Mouse (Mus musculus) lung, adult 2 months (tissue): Measurements from ENCODE around the gene Palld. TPM values are rescaled to one million over a fixed set of nuclear protein-coding genes. Genes with fewer than 3 reads are reported as not detected.

Experiments used
- DNase-seq: peaks from one replicate; pipeline ENCODE4 v3.0.0; 2022
- H3K4me1 ChIP-seq: fragments of 200-500 bp; 2 replicates; pipeline ENCODE4 v1.6.1; 2011; ENCODE audit warnings: low read length; ENCODE audit not compliant: control insufficient read depth, insufficient read depth
- H3K4me3 ChIP-seq: fragments of 200-500 bp; replicated peaks from 2 replicates; pipeline ENCODE3; 2011; ENCODE audit warnings: low read depth, mild to moderate bottlenecking, control low read depth, low read length; ENCODE audit errors: extremely low read depth
- CTCF ChIP-seq: fragments of 200-500 bp; IDR thresholded peaks from 2 replicates; pipeline ENCODE4 v1.5.1; 2011; ENCODE audit warnings: mild to moderate bottlenecking, low read length, control low read depth; ENCODE audit not compliant: insufficient read depth
- POLR2A ChIP-seq: fragments of 200-500 bp; IDR thresholded peaks from 2 replicates; pipeline ENCODE4 v1.6.1; 2011; ENCODE audit warnings: low read depth, mild to moderate bottlenecking, control low read depth, low read length, borderline replicate concordance; ENCODE audit errors: extremely low read depth
- WGBS: fragments of 180-500 bp; shearing (Covaris S2); methylation state at CpG from one replicate; pipeline ENCODE4 v1.1.7; 2018; 5-methylcytosine and 5-hydroxymethylcytosine counted together
- polyA plus RNA-seq: library from polyadenylated mRNA; depleted of rRNA; stranded (reverse); fragments of >200 nt; gene quantifications from 2 replicates; pipeline ENCODE4 v1.2.3, GENCODE M21; 2012

The Palld gene
- polyA plus RNA-seq, 1 experiment = 37.1 TPM

DNA sequence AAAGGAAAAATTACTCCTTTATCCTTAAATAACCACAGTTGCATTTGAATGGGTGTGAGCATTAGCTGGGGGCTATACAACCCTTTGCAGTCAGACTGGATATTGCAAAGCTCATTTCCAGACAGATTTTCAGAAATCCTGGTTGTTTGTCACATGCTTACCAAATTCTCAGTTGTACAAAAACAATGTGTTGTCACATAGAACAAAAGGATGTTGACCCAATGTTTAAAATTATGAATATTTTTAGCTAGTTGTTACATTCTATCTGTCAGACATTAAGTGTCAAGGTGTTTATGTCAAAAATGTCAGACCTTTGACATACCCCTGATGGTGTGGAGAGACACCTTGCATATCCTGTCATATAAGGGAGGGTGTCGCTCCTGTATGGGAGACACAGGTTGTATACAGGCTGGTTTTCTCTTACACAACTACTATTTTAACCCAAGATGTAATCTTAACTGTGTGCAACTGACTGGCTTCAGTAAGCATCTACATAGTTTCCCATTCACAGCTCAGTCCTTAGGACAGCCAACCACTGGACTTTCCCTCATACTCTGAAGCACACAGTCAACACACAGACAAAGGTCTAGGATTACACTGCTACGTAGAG lies 205.5 kb downstream of the Palld start:
- WGBS = 91% methylated on average over 2 of the region's 2 CpGs
- no peak for DNase-seq
- no peak for TF ChIP-seq CTCF
- no peak for TF ChIP-seq POLR2A
- Histone ChIP-seq H3K4me3 (no peak overlapping the region), H3K4me1 (no peaks in the 10 kb centered on the region)

DNA sequence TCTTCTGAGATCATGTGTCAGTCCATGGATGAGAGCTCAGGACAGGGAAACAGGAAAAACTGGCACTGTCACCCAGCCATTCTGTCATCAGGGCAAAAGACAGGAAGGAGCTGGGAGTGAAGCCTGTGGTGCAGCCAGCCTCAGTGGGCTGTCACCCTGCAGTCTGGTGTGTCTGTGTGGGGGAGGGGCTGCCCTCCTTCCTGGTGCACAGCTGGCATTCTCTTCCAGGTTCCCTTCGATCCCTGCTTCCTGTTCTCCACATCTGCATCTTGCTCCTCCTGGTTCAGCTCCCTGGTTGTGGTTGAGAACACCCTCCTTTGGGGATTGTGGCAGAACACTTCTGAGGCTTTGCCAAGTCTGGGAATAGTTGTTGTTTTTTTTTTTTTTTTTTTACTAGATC lies 207.1 kb downstream of the Palld start:
- TF ChIP-seq POLR2A (no peak), CTCF (no peak)
- WGBS = 27% methylated on average over 1 of the region's 1 CpGs

DNA sequence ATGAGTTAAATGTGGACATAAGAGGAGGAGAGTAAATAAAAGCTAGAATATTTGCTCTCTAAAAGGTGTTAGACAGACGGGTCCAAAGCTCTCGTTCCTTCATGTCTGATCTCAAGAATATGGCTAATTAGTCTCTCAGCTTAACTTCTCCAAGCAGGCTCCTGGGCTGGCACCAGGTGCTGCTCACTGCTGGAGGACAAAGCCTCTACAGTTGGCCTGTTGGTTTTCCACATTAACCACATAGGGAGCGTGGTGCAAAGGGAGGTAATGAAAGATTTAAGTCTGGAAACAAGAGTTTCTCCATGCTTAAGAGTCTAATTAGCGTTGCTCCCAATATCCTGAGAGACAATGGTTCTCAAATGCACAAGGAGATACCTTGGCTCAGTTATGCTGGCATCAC lies 209.6 kb downstream of the Palld start:
- TF ChIP-seq POLR2A (no peak), CTCF (no peak)
- 73% methylated on average over 4 of the region's 4 CpGs for WGBS

More for the DNA sequence above, 207.1 kb downstream of the Palld start:
- no peak overlapping the region for H3K4me3 ChIP-seq
- no peak for DNase-seq
- H3K4me1 ChIP-seq = no peaks in the 10 kb centered on the region

DNA sequence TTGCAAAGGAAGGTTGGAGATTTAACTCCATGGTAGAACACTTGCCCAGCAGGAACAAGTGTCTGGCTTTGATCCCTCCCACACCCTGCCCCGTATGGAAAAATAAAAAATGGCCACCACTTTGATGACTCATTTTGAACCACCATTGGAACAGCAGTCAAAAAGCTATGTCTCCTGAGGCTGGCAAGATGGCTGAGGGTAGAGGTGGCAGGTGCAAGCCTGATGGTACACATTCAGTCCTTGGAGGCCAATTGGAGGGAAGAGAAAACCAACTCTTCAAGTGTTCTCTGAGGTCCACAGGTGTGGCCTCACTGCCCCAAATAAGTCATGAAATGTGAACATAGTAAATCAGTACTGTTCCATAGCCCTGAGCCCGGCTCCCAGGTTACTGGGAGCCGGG lies 210.4 kb downstream of the Palld start:
- TF ChIP-seq CTCF (no peak), POLR2A (no peak)
- 87% methylated on average over 3 of the region's 3 CpGs for WGBS
- DNase-seq = no peak
- Histone ChIP-seq H3K4me1 (no peaks in the 10 kb centered on the region), H3K4me3 (no peak overlapping the region)

More for the DNA sequence above, 209.6 kb downstream of the Palld start:
- Histone ChIP-seq H3K4me1 (no peaks in the 10 kb centered on the region), H3K4me3 (no peak overlapping the region)
- DNase-seq = no peak

DNA sequence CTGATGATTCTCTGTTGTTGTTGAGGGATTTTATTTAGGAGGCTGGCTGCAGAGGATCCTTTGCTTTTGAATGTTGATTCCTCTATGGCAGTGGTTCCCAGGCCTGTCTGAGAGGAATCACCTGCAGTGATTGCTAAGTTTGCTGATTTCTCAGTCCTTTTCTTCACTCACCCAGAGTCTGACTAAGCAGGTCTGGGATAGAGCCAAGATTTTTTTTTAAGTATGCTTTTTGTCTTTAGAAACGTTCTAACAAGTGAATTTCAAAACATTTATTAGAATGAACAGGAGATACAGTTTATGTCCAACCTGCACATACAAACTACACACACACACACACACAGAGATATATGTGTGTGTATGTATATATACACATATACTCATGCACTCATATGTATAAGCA lies 211.1 kb downstream of the Palld start:
- Histone ChIP-seq H3K4me3 (no peak overlapping the region), H3K4me1 (no peaks in the 10 kb centered on the region)
- WGBS = 21% methylated on average over 1 of the region's 1 CpGs
- no peak for TF ChIP-seq CTCF
- TF ChIP-seq POLR2A = no peak
- DNase-seq = no peak

DNA sequence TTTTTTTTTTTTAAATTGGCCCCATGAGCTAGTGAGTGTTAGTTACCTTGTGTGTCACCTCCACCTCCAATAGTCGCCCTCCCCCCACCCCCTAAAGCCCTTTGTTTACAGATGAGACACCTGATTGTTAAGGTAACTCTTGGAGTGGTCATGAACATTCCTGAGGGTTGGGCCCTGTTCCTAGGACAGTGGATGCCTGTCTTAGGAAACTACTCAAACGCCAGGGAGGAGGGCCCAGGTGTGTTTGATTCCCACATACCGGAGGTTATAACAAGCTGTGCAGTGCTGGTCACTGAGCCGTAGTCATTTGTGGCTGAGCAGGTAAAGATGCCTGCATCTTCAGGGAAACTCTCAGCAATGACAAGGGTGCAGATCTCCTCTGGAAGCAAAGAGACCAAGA lies 215.4 kb downstream of the Palld start:
- TF ChIP-seq POLR2A = no peak
- TF ChIP-seq CTCF = no peak
- DNase-seq = no peak
- H3K4me1 ChIP-seq = no peaks in the 10 kb centered on the region
- H3K4me3 ChIP-seq = no peak overlapping the region
- 78% methylated on average over 4 of the region's 4 CpGs for WGBS

DNA sequence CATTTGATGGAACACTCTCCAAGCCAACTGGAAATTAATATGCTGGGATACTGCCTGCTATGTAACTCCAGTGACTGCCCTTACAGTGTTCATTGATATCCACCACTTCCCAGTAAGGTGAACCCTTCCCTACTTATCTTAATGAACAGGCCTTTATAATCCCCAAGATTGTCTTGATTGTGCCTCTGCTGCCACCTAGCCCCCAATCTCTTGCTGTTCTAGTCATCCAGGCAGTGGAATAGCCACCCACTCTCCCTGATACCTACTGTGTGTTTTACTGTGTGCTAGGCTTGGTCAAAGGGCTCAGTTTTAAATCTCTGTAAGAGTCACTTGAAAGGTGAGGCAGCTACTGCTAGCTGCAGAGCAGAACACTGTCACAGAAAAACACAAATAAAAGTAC lies 216.2 kb downstream of the Palld start:
- Histone ChIP-seq H3K4me3 (no peak overlapping the region), H3K4me1 (no peaks in the 10 kb centered on the region)
- TF ChIP-seq CTCF (peak; percentile 46), POLR2A (no peak)
- DNase-seq = peak; percentile 17

DNA sequence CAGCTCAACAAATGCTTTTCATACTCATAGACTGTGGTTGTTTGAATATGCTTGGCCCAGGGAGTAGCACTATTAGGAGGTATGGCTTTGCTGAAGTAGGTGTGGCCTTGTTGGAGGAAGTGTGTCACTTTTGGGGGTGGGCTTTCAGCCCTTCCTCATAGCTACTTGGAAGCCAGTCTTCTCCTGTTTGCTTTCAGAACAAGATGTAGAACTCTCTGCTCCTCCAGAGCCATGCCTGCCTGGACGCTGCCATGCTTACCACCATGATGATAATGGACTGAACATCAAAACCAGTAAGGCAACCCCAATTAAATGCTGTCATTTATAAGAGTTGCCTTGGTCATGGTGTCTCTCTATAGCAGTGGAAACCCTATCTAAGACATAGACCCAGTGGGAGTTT lies 217.2 kb downstream of the Palld start:
- TF ChIP-seq CTCF (no peak), POLR2A (no peak)
- no peak for DNase-seq
- H3K4me3 ChIP-seq = no peak overlapping the region
- no peaks in the 10 kb centered on the region for H3K4me1 ChIP-seq
- 100% methylated on average over 1 of the region's 1 CpGs for WGBS

DNA sequence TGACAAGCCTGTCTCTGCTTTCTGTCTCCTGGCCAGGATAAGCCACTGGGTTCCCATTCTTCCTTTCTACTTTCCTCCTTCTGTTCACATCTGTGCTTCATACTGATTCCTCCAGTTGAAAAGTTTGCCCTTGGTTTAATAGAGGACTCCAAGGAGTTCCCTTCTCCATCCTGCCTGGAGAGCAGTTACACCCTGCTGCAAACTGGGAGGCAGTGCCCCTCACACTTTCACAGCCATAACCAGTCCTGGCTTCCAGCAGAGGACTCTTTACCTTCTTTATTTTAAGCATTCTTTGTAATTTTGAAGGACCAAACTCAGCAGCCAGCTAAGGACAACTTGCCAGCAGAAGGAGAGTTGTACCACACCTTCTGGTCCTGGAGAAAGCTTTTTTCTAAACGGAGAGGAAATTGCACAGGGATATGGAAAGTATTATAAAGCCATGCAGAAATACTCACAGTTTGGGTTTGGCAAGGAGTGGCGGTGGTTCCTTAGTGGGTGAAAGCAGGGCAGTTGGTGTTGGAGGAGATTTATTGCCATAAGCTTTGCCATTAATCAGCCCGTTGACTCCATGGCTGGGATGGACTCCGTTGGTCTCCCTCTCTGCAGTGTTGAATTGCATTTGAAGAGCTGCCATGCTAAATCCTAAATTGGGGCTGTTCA lies 218.1 kb downstream of the Palld start:
- TF ChIP-seq POLR2A = no peak
- TF ChIP-seq CTCF = no peak
- Histone ChIP-seq H3K4me1 (no peaks in the 10 kb centered on the region), H3K4me3 (no peak overlapping the region)
- 87% methylated on average over 4 of the region's 4 CpGs for WGBS
- DNase-seq = no peak

DNA sequence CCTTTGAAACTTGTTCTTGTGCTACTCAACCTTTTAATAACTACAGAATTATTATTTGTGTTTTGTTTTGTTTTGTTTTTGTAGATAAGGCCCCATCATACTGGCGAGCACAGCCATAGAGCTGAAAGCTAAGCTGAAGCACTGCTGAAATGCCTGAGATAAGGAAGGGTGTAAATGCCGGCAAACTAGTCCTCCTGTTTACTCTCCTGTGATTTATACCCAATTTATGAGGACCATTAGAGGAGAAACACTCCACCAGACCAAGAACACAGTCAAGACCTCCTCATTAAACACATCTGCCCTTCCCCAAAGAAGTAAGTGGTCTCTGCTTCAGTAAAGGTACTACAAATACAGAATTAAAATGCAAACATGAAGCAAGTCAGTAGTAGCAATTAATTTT lies 219.6 kb downstream of the Palld start:
- TF ChIP-seq POLR2A (no peak), CTCF (no peak)
- H3K4me3 ChIP-seq = no peak overlapping the region
- no peak for DNase-seq
- no peaks in the 10 kb centered on the region for H3K4me1 ChIP-seq
- 58% methylated on average over 2 of the region's 2 CpGs for WGBS

DNA sequence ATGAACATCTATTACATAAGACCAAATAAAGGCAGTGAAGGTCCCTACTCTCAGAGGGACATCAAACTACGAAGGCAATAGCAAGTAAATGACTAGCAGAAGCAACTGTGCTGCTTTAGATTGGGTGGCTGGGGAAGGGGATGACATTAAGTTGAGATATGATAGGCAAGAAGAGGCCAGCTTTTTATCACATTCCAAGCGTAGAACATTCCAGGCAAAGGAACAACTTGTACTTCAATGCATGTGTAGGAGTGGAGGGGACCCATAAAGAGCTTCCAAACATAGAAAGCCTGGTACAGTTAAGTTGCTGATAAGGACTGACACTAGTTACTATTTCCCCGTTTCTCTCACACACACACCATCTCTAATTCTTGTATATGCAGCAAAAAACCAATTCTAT lies 221.3 kb downstream of the Palld start:
- Histone ChIP-seq H3K4me3 (no peak overlapping the region), H3K4me1 (no peaks in the 10 kb centered on the region)
- 66% methylated on average over 3 of the region's 3 CpGs for WGBS
- TF ChIP-seq POLR2A (no peak), CTCF (no peak)
- DNase-seq = no peak
